Mouse (Mus musculus): ENCODE measurements at regions not wholly inside any gene's neighbourhood (a gene's known extent, or its start where the extent isn't known, plus 50 kb on each side); places are given as distances from the start of the nearest gene placed in this dataset.

- Histone ChIP-seq H3K4me1 (ENCODE audit: control insufficient read depth, insufficient read depth, low read length) (no peaks in the 10 kb centered on the region), H3K4me2 (ENCODE audit: low read depth) (no peak overlapping the region), H3K4me3 (ENCODE audit: low read depth, low read length) (no peak overlapping the region), H3K36me3 (ENCODE audit: control insufficient read depth, insufficient read depth, low read length) (no peaks in the 10 kb centered on the region), H3K9me3 (ENCODE audit: control insufficient read depth, low read length) (no peaks in the 10 kb centered on the region), H3K27me3 (ENCODE audit: control insufficient read depth, insufficient read depth, low read length) (0 out of 2 replicates have a peak, but pooled peaks cover 14% of the 10 kb centered on the region), H3K9ac (ENCODE audit: low read length) (no peak overlapping the region), H3K27ac (ENCODE audit: low read depth, low read length) (no peak overlapping the region)
- 52% methylated on average over 5 of the region's 5 CpGs for WGBS
- ATAC-seq (ENCODE audit: insufficient read depth, low FRiP score, low TSS enrichment), result no peak
- no peak for DNase-seq (ENCODE audit: low spot score)
Measured at GRCm38 (mm10) chrX:99415701-99416100, 55.4 kb downstream of the Pja1 start.

- ATAC-seq (ENCODE audit: insufficient read depth, low FRiP score, low TSS enrichment) (no peak), DNase-seq (ENCODE audit: low spot score) (no peak)
- 0 out of 2 replicates have a peak, but pooled peaks cover 3% of the 10 kb centered on the region for H3K27me3 ChIP-seq (ENCODE audit: control insufficient read depth, insufficient read depth, low read length)
- H3K4me2 ChIP-seq (ENCODE audit: low read depth), result no peak overlapping the region
- no peak overlapping the region for H3K9ac ChIP-seq (ENCODE audit: low read length)
- H3K36me3 ChIP-seq (ENCODE audit: control insufficient read depth, insufficient read depth, low read length), result no peaks in the 10 kb centered on the region
- H3K9me3 ChIP-seq (ENCODE audit: control insufficient read depth, low read length), result no peaks in the 10 kb centered on the region
- no peak overlapping the region for H3K4me3 ChIP-seq (ENCODE audit: low read depth, low read length)
- no peaks in the 10 kb centered on the region for H3K4me1 ChIP-seq (ENCODE audit: control insufficient read depth, insufficient read depth, low read length)
- no peak overlapping the region for H3K27ac ChIP-seq (ENCODE audit: low read depth, low read length)
- 59% methylated on average over 3 of the region's 3 CpGs for WGBS
Measured at GRCm38 (mm10) chrX:99410942-99411341, 60.1 kb downstream of the Pja1 start.

GRCm38 (mm10) chrX:99409858-99410257 is 61.2 kb downstream of the Pja1 start:
- Histone ChIP-seq H3K4me2 (ENCODE audit: low read depth) (no peak overlapping the region), H3K36me3 (ENCODE audit: control insufficient read depth, insufficient read depth, low read length) (no peaks in the 10 kb centered on the region), H3K9me3 (ENCODE audit: control insufficient read depth, low read length) (no peaks in the 10 kb centered on the region), H3K4me1 (ENCODE audit: control insufficient read depth, insufficient read depth, low read length) (no peaks in the 10 kb centered on the region), H3K27ac (ENCODE audit: low read depth, low read length) (no peak overlapping the region), H3K4me3 (ENCODE audit: low read depth, low read length) (no peak overlapping the region), H3K9ac (ENCODE audit: low read length) (no peak overlapping the region), H3K27me3 (ENCODE audit: control insufficient read depth, insufficient read depth, low read length) (0 out of 2 replicates have a peak, but pooled peaks cover 3% of the 10 kb centered on the region)
- no peak for ATAC-seq (ENCODE audit: insufficient read depth, low FRiP score, low TSS enrichment)
- 70% methylated on average over 10 of the region's 10 CpGs for WGBS
- DNase-seq (ENCODE audit: low spot score), result no peak

- WGBS, result 68% methylated on average over 5 of the region's 5 CpGs
- Histone ChIP-seq H3K4me1 (ENCODE audit: control insufficient read depth, insufficient read depth, low read length) (no peaks in the 10 kb centered on the region), H3K27me3 (ENCODE audit: control insufficient read depth, insufficient read depth, low read length) (0 out of 2 replicates have a peak, but pooled peaks cover 3% of the 10 kb centered on the region), H3K9ac (ENCODE audit: low read length) (no peak overlapping the region), H3K36me3 (ENCODE audit: control insufficient read depth, insufficient read depth, low read length) (no peaks in the 10 kb centered on the region), H3K4me3 (ENCODE audit: low read depth, low read length) (no peak overlapping the region), H3K9me3 (ENCODE audit: control insufficient read depth, low read length) (no peaks in the 10 kb centered on the region), H3K4me2 (ENCODE audit: low read depth) (no peak overlapping the region), H3K27ac (ENCODE audit: low read depth, low read length) (no peak overlapping the region)
- no peak for DNase-seq (ENCODE audit: low spot score)
- no peak for ATAC-seq (ENCODE audit: insufficient read depth, low FRiP score, low TSS enrichment)
Measured at GRCm38 (mm10) chrX:99409331-99409730, 61.7 kb downstream of the Pja1 start.

- 0 out of 2 replicates have a peak, but pooled peaks cover 3% of the 10 kb centered on the region for H3K27me3 ChIP-seq (ENCODE audit: control insufficient read depth, insufficient read depth, low read length)
- no peaks in the 10 kb centered on the region for H3K36me3 ChIP-seq (ENCODE audit: control insufficient read depth, insufficient read depth, low read length)
- H3K4me2 ChIP-seq (ENCODE audit: low read depth), result no peak overlapping the region
- 57% methylated on average over 6 of the region's 6 CpGs for WGBS
- H3K4me1 ChIP-seq (ENCODE audit: control insufficient read depth, insufficient read depth, low read length), result no peaks in the 10 kb centered on the region
- H3K27ac ChIP-seq (ENCODE audit: low read depth, low read length), result no peak overlapping the region
- H3K4me3 ChIP-seq (ENCODE audit: low read depth, low read length), result no peak overlapping the region
- no peak for ATAC-seq (ENCODE audit: insufficient read depth, low FRiP score, low TSS enrichment)
- no peak for DNase-seq (ENCODE audit: low spot score)
- H3K9ac ChIP-seq (ENCODE audit: low read length), result no peak overlapping the region
- H3K9me3 ChIP-seq (ENCODE audit: control insufficient read depth, low read length), result no peaks in the 10 kb centered on the region
Measured at GRCm38 (mm10) chrX:99408804-99409203, 62.3 kb downstream of the Pja1 start.

GRCm38 (mm10) chrX:99405843-99406242 is 65.2 kb downstream of the Pja1 start:
- no peak overlapping the region for H3K9ac ChIP-seq (ENCODE audit: low read length)
- no peak for DNase-seq (ENCODE audit: low spot score)
- no peak overlapping the region for H3K4me2 ChIP-seq (ENCODE audit: low read depth)
- ATAC-seq (ENCODE audit: insufficient read depth, low FRiP score, low TSS enrichment), result no peak
- no peaks in the 10 kb centered on the region for H3K27me3 ChIP-seq (ENCODE audit: control insufficient read depth, insufficient read depth, low read length)
- no peaks in the 10 kb centered on the region for H3K36me3 ChIP-seq (ENCODE audit: control insufficient read depth, insufficient read depth, low read length)
- H3K4me1 ChIP-seq (ENCODE audit: control insufficient read depth, insufficient read depth, low read length), result no peaks in the 10 kb centered on the region
- H3K9me3 ChIP-seq (ENCODE audit: control insufficient read depth, low read length), result no peaks in the 10 kb centered on the region
- H3K27ac ChIP-seq (ENCODE audit: low read depth, low read length), result no peak overlapping the region
- no peak overlapping the region for H3K4me3 ChIP-seq (ENCODE audit: low read depth, low read length)
- 82% methylated on average over 8 of the region's 8 CpGs for WGBS

- no peaks in the 10 kb centered on the region for H3K4me1 ChIP-seq (ENCODE audit: control insufficient read depth, insufficient read depth, low read length)
- 61% methylated on average over 6 of the region's 6 CpGs for WGBS
- no peaks in the 10 kb centered on the region for H3K36me3 ChIP-seq (ENCODE audit: control insufficient read depth, insufficient read depth, low read length)
- H3K4me3 ChIP-seq (ENCODE audit: low read depth, low read length), result no peak overlapping the region
- H3K4me2 ChIP-seq (ENCODE audit: low read depth), result no peak overlapping the region
- no peak overlapping the region for H3K27ac ChIP-seq (ENCODE audit: low read depth, low read length)
- ATAC-seq (ENCODE audit: insufficient read depth, low FRiP score, low TSS enrichment) (no peak), DNase-seq (ENCODE audit: low spot score) (no peak)
- no peaks in the 10 kb centered on the region for H3K9me3 ChIP-seq (ENCODE audit: control insufficient read depth, low read length)
- no peak overlapping the region for H3K9ac ChIP-seq (ENCODE audit: low read length)
- H3K27me3 ChIP-seq (ENCODE audit: control insufficient read depth, insufficient read depth, low read length), result no peaks in the 10 kb centered on the region
Measured at GRCm38 (mm10) chrX:99403521-99404149, 67.4 kb downstream of the Pja1 start.

- Histone ChIP-seq H3K4me2 (ENCODE audit: low read depth) (no peak overlapping the region), H3K9ac (ENCODE audit: low read length) (no peak overlapping the region), H3K27me3 (ENCODE audit: control insufficient read depth, insufficient read depth, low read length) (0 out of 2 replicates have a peak, but pooled peaks cover 2% of the 10 kb centered on the region), H3K27ac (ENCODE audit: low read depth, low read length) (no peak overlapping the region), H3K4me3 (ENCODE audit: low read depth, low read length) (no peak overlapping the region), H3K9me3 (ENCODE audit: control insufficient read depth, low read length) (no peaks in the 10 kb centered on the region), H3K4me1 (ENCODE audit: control insufficient read depth, insufficient read depth, low read length) (no peaks in the 10 kb centered on the region), H3K36me3 (ENCODE audit: control insufficient read depth, insufficient read depth, low read length) (no peaks in the 10 kb centered on the region)
- no peak for ATAC-seq (ENCODE audit: insufficient read depth, low FRiP score, low TSS enrichment)
- 52% methylated on average over 9 of the region's 9 CpGs for WGBS
- peak; percentile 47 for DNase-seq (ENCODE audit: low spot score)
Measured at GRCm38 (mm10) chrX:99402841-99403520, 68.1 kb downstream of the Pja1 start.

GRCm38 (mm10) chrX:99397344-99397743 is 73.7 kb downstream of the Pja1 start:
- H3K27ac ChIP-seq (ENCODE audit: low read depth, low read length), result no peak overlapping the region
- DNase-seq (ENCODE audit: low spot score) (no peak), ATAC-seq (ENCODE audit: insufficient read depth, low FRiP score, low TSS enrichment) (no peak)
- H3K27me3 ChIP-seq (ENCODE audit: control insufficient read depth, insufficient read depth, low read length), result 0 out of 2 replicates have a peak, but pooled peaks cover 6% of the 10 kb centered on the region
- no peak overlapping the region for H3K4me3 ChIP-seq (ENCODE audit: low read depth, low read length)
- no peak overlapping the region for H3K9ac ChIP-seq (ENCODE audit: low read length)
- H3K9me3 ChIP-seq (ENCODE audit: control insufficient read depth, low read length), result no peaks in the 10 kb centered on the region
- no peak overlapping the region for H3K4me2 ChIP-seq (ENCODE audit: low read depth)
- no peaks in the 10 kb centered on the region for H3K4me1 ChIP-seq (ENCODE audit: control insufficient read depth, insufficient read depth, low read length)
- H3K36me3 ChIP-seq (ENCODE audit: control insufficient read depth, insufficient read depth, low read length), result no peaks in the 10 kb centered on the region
- WGBS, result 47% methylated on average over 8 of the region's 8 CpGs
